Comparison of ENCODE assay signal across 35 mouse cellular contexts in the genomic region with DNA sequence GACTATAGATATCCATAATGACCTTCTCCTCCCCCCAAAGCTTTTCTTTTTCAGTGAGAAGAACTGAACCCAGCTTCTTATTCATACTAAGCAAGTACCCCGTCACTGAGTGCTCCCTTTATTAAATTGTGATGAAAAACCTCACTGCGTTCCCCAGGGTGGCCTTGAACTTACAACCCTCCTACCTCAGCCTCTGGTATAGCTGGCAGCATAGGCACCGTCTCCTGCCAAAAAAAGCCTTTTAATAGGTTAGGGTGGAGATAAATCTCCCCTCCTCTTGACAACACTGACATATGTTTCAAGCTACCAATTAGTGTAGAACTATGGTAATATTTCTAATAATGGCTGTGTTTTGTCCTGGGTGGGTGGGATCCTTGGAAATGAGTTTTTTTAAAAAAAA. TPM values are rescaled to one million over a fixed set of nuclear protein-coding genes. Genes with fewer than 3 reads are reported as not detected.
"Had no signal": no experiment of that assay in that cellular context is flagged by ENCODE, and none has a peak within 500 bp of the region (broad histone marks: within the 10 kb centered on the region; RNA-seq: fewer than 3 reads in every experiment).

No protein-coding gene starts in this region.

- ATAC-seq: hindbrain, embryonic 16.5 days; hindbrain, postnatal 0 days; inflammation-experienced regulatory T-cells, adult 6 months; intestine, embryonic 15.5 days; intestine, embryonic 16.5 days; intestine, postnatal 0 days had no signal

- H3K4me1 ChIP-seq: hindbrain, embryonic 12.5 days; hindbrain, embryonic 13.5 days; hindbrain, embryonic 15.5 days; intestine, embryonic 15.5 days; kidney, embryonic 15.5 days had no signal

- H3K9ac ChIP-seq: heart, embryonic 12.5 days; heart, embryonic 13.5 days; heart, embryonic 15.5 days; hindbrain, embryonic 12.5 days; hindbrain, embryonic 13.5 days; hindbrain, embryonic 14.5 days; hindbrain, embryonic 15.5 days; intestine, embryonic 15.5 days; kidney, embryonic 15.5 days had no signal

- DNase-seq: heart, postnatal 10 days; heart, postnatal 36 days; heart, postnatal 4 days; kidney, adult 11 months; kidney, adult 18-20 months; kidney, adult 2 months; kidney, adult 8-10 months; kidney, adult 9 months; kidney, postnatal 10 days; kidney, postnatal 14 days; kidney, postnatal 25 days; kidney, postnatal 36 days; kidney, postnatal 4 days; layer of hippocampus, adult 9-11 months; layer of hippocampus, postnatal 36 days had no signal

- H3K27ac ChIP-seq: heart, embryonic 13.5 days; heart, embryonic 15.5 days; hindbrain, embryonic 10.5 days; hindbrain, embryonic 12.5 days; hindbrain, embryonic 13.5 days; hindbrain, embryonic 14.5 days; hindbrain, embryonic 15.5 days; hindbrain, postnatal 0 days; intestine, embryonic 15.5 days; kidney, embryonic 15.5 days; kidney, postnatal 0 days; layer of hippocampus, adult 2 months; left cerebral cortex, adult 2 months had no signal

- H3K9me3 ChIP-seq: heart, embryonic 12.5 days; heart, embryonic 13.5 days; heart, embryonic 15.5 days; hindbrain, embryonic 10.5 days; hindbrain, embryonic 12.5 days; hindbrain, embryonic 13.5 days; hindbrain, embryonic 15.5 days; intestine, embryonic 15.5 days; kidney, embryonic 15.5 days had no signal

- H3K27me3 ChIP-seq: heart, embryonic 12.5 days; heart, embryonic 13.5 days; heart, embryonic 15.5 days; hindbrain, embryonic 12.5 days; hindbrain, embryonic 13.5 days; hindbrain, embryonic 15.5 days; intestine, embryonic 15.5 days; kidney, embryonic 15.5 days had no signal

- H3K4me2 ChIP-seq: heart, embryonic 11.5 days; heart, embryonic 12.5 days; heart, embryonic 13.5 days; heart, embryonic 15.5 days; hindbrain, embryonic 12.5 days; hindbrain, embryonic 13.5 days; hindbrain, embryonic 14.5 days; hindbrain, embryonic 15.5 days; intestine, embryonic 15.5 days; kidney, embryonic 15.5 days had no signal

- H3K4me3 ChIP-seq: heart, embryonic 12.5 days; heart, embryonic 13.5 days; heart, embryonic 15.5 days; hindbrain, embryonic 10.5 days; hindbrain, embryonic 12.5 days; hindbrain, embryonic 13.5 days; hindbrain, embryonic 15.5 days; intestine, embryonic 15.5 days; kidney, embryonic 15.5 days; layer of hippocampus, adult 2 months; left cerebral cortex, adult 2 months had no signal

- H3K36me3 ChIP-seq: heart, embryonic 15.5 days; hindbrain, embryonic 10.5 days; hindbrain, embryonic 12.5 days; hindbrain, embryonic 13.5 days; hindbrain, embryonic 15.5 days; intestine, embryonic 15.5 days; kidney, embryonic 15.5 days had no signal

RNA-seq across cellular contexts. Expression of gene Lhfp, which starts 33.4 kb away (rescaled TPM):
- total RNA-seq: hematopoietic stem cell, adult 5-6 weeks had no signal
- polyA plus RNA-seq: inflammation-experienced regulatory T-cells, adult 6 months had no signal
